Mouse (Mus musculus): Measurements from ENCODE around the gene Dusp21. TPM values are rescaled to one million over a fixed set of nuclear protein-coding genes. Genes with fewer than 3 reads are reported as not detected.
A peak's percentile ranks its signal among the peaks of the same experiment; 100 is the strongest.

The Dusp21 gene
- total RNA-seq (2021): not detected

GRCm38 (mm10) chrX:18145557-18145956 is at the start of gene Dusp21:
Gene Dusp21, plus strand, starts transcription at chrX:18145857.
- DNase-seq: no peak

DNA sequence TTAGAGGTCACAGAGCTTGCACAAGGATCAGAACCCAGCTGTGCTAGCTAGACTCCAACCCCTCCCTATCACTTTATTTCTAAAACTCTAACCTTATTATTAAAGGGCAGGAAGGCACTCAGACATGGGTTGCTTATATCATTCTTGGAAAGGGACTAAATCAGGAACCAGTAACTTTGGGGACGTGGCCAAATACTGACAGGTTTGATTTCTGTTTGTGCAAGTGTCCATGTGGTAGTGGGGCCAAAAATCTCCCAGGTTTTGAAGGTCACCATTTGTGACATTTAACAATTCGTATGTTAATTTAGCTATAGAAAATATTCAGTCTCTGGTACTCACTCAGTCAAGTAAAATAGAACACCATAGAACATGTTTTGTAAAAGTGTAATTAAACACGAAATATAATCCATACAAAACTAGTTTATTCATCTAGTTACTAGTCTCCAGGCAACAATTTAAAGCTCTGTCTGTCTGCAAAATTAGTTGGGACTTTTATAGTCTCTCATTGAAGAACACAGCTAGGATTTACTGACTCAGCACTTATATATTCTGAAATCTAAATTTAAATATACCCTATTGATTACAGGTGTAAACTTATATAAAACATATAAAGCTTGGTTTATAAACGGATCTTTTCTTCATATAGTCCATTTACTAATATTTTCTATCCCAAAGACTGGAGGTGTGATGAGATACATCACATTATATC is 15.2 kb downstream of the Dusp21 start:
- DNase-seq: no peak

GRCm38 (mm10) chrX:18161796-18162191 is 16.1 kb downstream of the Dusp21 start:
- no peak for DNase-seq

GRCm38 (mm10) chrX:18162192-18162857 is 16.7 kb downstream of the Dusp21 start, which contains the start of gene Kdm6a:
Gene Kdm6a, plus strand, starts transcription at chrX:18162575.
- DNase-seq: peak; percentile 98 to 100

- DNase-seq: peak; percentile 45 to 65
These were observed 17.4 kb downstream of the Dusp21 start for GRCm38 (mm10) chrX:18162861-18163731.

DNA sequence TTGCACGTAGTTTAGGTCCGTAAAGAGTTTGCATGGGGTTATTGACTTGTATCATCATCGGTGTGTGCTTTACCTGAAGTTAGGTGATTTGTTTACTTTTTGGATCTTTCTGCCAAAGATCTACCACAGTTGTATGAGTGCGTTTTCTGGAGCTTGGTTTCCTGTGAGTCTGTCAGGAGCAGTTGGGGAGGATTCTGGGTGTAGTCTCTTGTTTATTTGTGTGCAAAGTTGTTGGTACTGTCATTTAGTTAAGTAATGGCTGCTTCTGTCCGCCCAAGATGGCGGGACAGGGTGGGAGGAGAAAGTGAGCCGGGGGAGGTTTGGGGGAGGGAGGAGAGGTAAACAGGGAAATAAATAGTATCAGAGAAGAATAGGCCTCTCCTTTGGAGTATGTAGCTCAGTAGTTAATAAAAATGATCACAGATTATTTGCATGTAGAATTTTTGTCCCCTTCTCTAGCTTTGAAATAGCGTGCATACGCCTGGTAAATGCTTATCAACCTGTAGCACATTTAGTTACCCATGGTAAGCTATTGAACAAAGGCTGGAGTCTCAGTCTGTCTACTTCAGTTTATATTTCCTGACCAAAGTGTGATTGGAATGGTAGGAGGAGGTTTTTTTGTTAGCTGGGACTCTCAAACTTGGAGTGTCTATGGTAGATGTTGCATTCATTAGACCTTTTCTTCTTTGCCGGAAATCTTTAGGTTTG is 18.4 kb downstream of the Dusp21 start:
- DNase-seq: no peak

GRCm38 (mm10) chrX:18165121-18165520 is 19.5 kb downstream of the Dusp21 start:
- no peak for DNase-seq

DNA sequence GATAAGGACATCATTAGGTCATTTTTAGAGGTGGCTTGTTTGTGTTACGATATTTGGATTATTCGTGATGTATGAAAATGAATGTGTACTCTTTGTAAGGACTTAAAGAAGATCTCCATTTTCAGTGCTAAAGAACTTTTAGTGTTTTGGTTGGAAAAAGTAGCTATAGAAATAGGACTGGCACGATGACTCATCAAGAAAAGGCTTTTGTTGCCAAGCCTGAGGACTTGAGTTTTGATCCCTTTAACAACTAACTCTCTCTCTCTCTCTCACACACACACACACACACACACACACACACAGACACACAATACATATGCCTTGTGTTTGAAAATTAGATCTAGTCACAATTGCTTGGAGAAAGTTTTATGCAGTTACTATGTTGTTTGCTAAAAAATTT is 21.3 kb downstream of the Dusp21 start:
- no peak for DNase-seq

DNA sequence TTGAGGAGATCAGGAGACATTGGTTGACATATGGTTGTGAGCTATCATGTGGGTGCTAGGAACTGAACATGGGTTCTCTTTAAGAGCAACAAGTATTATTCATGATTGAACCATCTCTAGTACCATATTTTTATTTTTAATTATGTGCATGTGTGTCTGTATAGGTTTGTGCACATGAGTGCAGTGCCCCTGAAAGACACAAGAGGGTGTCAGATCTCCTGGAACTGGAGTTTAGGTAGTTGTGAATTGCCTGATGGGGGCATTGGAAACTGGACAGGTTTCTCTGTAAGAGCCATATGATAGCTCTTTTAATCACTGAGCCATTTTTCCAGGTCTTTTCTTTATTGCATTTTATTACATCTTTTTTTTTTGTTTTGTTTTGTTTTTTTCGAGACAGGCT is 23.3 kb downstream of the Dusp21 start:
- no peak for DNase-seq

- no peak for DNase-seq
These were observed 29.2 kb downstream of the Dusp21 start for GRCm38 (mm10) chrX:18174831-18175230.

- DNase-seq: no peak
These were observed 32.1 kb downstream of the Dusp21 start for GRCm38 (mm10) chrX:18177803-18178202.

GRCm38 (mm10) chrX:18179492-18179891 is 33.8 kb downstream of the Dusp21 start:
- no peak for DNase-seq

GRCm38 (mm10) chrX:18187203-18187602 is 41.5 kb downstream of the Dusp21 start:
- no peak for DNase-seq

DNA sequence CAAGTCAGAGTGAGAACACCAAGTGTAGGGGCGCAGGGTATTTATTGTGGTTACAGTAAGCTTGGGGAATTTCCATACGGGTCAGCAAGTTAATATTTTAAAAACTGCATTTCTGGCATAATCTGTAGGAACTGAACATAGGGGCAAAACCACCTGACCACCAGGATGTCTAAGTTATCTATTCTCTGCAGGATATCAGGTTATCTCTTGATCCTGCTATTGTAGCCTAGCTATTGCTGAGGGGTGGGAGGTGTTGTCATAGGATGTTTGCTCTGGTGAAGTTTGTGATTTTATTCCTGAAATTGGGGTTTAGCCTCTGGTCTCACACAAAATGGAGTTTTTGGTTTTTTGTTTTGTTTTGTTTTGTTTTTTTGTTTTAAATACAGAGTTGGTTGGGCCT is 42.6 kb downstream of the Dusp21 start:
- no peak for DNase-seq

Other genes with a start within 250 kb of the Dusp21 start
- gene Kdm6a, start 16.7 kb downstream of the Dusp21 start, total RNA-seq (2021): 10 to 100 TPM; 41.2 to 53.8 TPM